Mouse (Mus musculus) lung, embryonic 16.5 days (tissue): Measurements from ENCODE around the gene Zglp1. TPM values are rescaled to one million over a fixed set of nuclear protein-coding genes. Genes with fewer than 3 reads are reported as not detected.

Source experiments
- ATAC-seq: fragments of 200-750 bp; cut with Nextera tagmentation; 2 replicates; pipeline ENCODE4 v1.8.0; 2017; ENCODE audit warnings: low read depth, mild to moderate bottlenecking, moderate library complexity
- H3K27ac ChIP-seq: fragments of 300-500 bp; sonication (generic); 2 replicates; pipeline ENCODE4 v1.5.1; 2014; ENCODE audit warnings: mild to moderate bottlenecking, control low read depth, low read length
- H3K27me3 ChIP-seq: fragments of 300-500 bp; sonication (generic); 2 replicates; pipeline ENCODE4 v1.6.1; 2014; ENCODE audit warnings: low read depth, low read length, mixed read lengths; ENCODE audit not compliant: control insufficient read depth, insufficient read depth
- H3K36me3 ChIP-seq: fragments of 300-500 bp; sonication (generic); 2 replicates; pipeline ENCODE4 v1.6.1; 2014; ENCODE audit warnings: low read length; ENCODE audit not compliant: control insufficient read depth, insufficient read depth
- H3K4me1 ChIP-seq: fragments of 300-500 bp; sonication (generic); replicated peaks from 2 replicates; pipeline ENCODE4 v1.6.1; 2014; ENCODE audit warnings: low read length, mixed read lengths; ENCODE audit not compliant: control insufficient read depth, insufficient read depth
- H3K4me2 ChIP-seq: fragments of 300-500 bp; sonication (generic); 2 replicates; pipeline ENCODE4 v1.6.1; 2014; ENCODE audit warnings: low read depth, low read length, control low read depth
- H3K4me3 ChIP-seq: fragments of 300-500 bp; sonication (generic); 2 replicates; pipeline ENCODE4 v1.5.1; 2014; ENCODE audit warnings: mild to moderate bottlenecking, low read length, control low read depth
- H3K9ac ChIP-seq: fragments of 300-500 bp; sonication (generic); 2 replicates; pipeline ENCODE4 v1.6.1; 2014; ENCODE audit warnings: low read length, control low read depth
- H3K9me3 ChIP-seq: fragments of 300-500 bp; sonication (generic); 2 replicates; pipeline ENCODE4 v1.6.1; 2016; ENCODE audit warnings: low read length; ENCODE audit not compliant: control insufficient read depth
- WGBS: fragments of 180-500 bp; shearing (Covaris S2); extraction: QIAGEN DNeasy Blood & Tissue Kit; methylation state at CpG from one replicate; pipeline ENCODE4 v1.1.7; 2014; 5-methylcytosine and 5-hydroxymethylcytosine counted together
- polyA plus RNA-seq: library from polyadenylated mRNA; unstranded; fragments of >200 nt; fragmentation: Nextera tagmentation; extraction: Ambion mirVana; gene quantifications from 2 replicates; pipeline ENCODE4 v1.2.1, GENCODE M21; 2015

Gene Zglp1
- polyA plus RNA-seq, 1 experiment from 2014 or later, result 1.1 TPM

DNA sequence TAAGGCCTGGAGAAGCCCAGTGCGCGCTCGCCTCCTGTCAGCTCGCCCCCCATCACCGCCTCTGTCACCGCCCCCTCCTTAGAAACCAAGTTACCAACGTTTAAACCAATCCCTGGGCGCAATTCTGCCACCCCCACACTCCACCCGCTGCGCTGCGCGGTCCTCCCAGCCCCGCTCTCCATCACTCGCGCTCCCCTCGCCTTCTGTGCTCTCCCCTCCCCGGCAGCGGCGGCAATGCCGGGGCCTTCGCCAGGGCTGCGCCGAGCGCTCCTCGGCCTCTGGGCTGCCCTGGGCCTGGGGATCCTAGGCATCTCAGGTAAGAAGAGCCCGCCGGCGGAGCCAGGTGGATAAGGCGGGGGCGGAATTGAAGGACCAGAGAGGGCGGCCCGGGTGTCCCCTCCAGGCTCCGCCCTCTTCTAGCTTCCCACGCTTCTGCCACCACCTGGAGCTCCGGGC is 35.0 kb downstream of the Zglp1 start, which contains the start of gene Icam5:
Gene Icam5 (plus strand): TSS at position 178 of the 456 bp plus-strand sequence.
- ATAC-seq, result no peak
- peaks cover 52% of the 10 kb centered on the region for H3K27me3 ChIP-seq
- H3K4me2 ChIP-seq, result peak within 1 kb of the TSS; percentile 99
- H3K4me1 ChIP-seq, result peaks cover 54% of the 10 kb centered on the region
- WGBS, result under 1% methylated on average over 34 of the region's 35 CpGs
- H3K36me3 ChIP-seq, result no peaks in the 10 kb centered on the region
- peak within 1 kb of the TSS; percentile 65 for H3K9ac ChIP-seq
- peak within 1 kb of the TSS; percentile 78 for H3K27ac ChIP-seq
- no peaks in the 10 kb centered on the region for H3K9me3 ChIP-seq
- peak within 1 kb of the TSS; percentile 65 for H3K4me3 ChIP-seq

DNA sequence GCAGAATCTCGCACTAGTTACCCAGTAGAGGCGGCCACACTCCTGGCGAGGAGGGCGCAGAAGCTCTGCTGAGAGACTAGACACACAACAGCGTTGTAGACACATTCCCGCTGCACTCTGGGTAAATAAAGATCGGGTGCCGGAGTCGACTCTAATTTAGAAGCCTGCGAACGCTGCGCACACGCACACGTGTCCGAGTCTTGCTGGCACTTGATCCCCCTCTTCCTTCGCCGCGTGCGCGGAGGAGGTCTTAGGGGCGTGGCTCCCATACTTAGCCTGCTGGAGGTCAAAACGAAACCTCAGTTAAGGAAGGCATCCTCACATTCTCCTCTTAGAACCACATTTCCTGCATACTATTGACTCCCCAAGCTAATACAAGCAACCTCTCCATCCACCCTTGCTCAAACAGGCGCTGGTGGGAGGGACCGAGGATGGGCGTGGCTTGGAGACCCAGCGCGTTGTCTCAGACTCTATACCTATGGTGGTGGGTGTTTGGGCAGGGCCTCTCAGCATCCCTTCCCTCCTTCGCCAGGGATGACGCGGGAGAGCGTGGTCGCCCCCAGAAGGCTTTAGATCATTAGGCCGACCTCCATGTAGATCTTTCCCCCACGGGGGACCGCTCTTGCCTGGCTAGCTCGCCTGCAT is 35.5 kb downstream of the Zglp1 start:
- Histone ChIP-seq H3K4me1 (peaks cover 50% of the 10 kb centered on the region), H3K9ac (peak overlapping the region; percentile 44), H3K36me3 (no peaks in the 10 kb centered on the region), H3K4me2 (peak overlapping the region; percentile 98), H3K27ac (peak overlapping the region; percentile 78), H3K27me3 (peaks cover 47% of the 10 kb centered on the region), H3K9me3 (no peaks in the 10 kb centered on the region), H3K4me3 (peak overlapping the region; percentile 65)
- WGBS, result under 1% methylated on average over 36 of the region's 36 CpGs
- peak; percentile 22; the same call in 1 of the 2 replicates for ATAC-seq

DNA sequence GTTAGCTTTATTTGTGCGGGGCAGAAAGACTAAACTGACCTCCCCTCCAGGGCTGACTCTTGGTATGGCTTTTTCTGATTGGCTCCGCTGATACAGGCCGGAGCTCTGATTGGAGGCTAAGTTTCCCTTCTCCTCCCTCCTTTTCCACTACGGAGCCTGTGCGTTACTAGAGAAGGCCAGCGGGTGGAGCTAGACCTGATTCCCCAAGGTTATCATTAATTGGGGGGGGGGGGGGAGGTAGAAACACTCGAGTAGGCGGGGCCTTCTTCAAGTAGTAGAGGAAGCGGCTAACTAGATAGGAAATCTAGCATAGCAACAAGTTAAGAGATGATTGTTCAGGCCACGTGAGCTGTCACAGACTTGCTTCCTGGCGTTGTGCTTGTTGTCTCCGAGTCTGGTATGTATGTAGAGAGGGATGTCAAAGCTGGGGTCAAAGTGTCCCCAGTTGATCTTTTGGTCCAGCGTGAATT is 36.1 kb downstream of the Zglp1 start:
- Histone ChIP-seq H3K4me3 (peak overlapping the region; percentile 65), H3K36me3 (no peaks in the 10 kb centered on the region), H3K4me1 (peaks cover 48% of the 10 kb centered on the region), H3K9me3 (no peaks in the 10 kb centered on the region), H3K27me3 (peaks cover 41% of the 10 kb centered on the region), H3K4me2 (peak overlapping the region; percentile 98), H3K27ac (peak overlapping the region; percentile 78), H3K9ac (peak overlapping the region; percentile 47)
- 0% methylated on average over 13 of the region's 13 CpGs for WGBS
- ATAC-seq, result peak; percentile 71

DNA sequence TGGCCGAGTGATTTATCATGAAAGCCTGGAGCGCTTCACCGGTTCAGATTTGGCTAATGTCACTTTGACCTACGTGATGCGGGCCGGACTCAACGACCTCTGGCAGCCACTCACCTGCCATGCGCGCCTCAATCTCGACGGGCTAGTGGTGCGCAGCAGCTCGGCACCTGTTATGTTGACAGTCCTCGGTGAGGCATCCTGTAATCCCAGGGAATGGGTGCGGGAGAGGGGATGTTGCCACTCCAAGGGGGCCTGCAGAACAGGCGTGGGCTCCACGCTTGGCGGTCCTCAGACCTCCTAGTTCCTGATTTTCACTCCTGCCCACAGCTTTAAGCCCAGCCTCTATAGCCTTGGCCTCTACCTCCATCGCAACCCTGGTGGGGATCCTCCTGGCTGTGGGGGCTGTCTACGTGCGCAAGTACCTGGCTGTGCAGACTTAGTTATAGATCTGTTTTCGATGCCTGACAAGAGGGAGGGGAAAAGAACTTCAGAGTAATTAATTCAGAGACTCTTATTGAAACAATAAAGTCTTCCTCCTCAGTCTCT is 36.8 kb downstream of the Zglp1 start:
- H3K27ac ChIP-seq, result no peak overlapping the region; the same call in 1 of the 2 replicates
- no peaks in the 10 kb centered on the region for H3K9me3 ChIP-seq
- peaks cover 48% of the 10 kb centered on the region for H3K4me1 ChIP-seq
- H3K4me2 ChIP-seq, result peak overlapping the region; percentile 98
- H3K36me3 ChIP-seq, result no peaks in the 10 kb centered on the region
- H3K4me3 ChIP-seq, result peak overlapping the region; percentile 65
- WGBS, result 24% methylated on average over 22 of the region's 22 CpGs
- no peak for ATAC-seq
- peaks cover 34% of the 10 kb centered on the region for H3K27me3 ChIP-seq
- H3K9ac ChIP-seq, result peak overlapping the region; percentile 63

DNA sequence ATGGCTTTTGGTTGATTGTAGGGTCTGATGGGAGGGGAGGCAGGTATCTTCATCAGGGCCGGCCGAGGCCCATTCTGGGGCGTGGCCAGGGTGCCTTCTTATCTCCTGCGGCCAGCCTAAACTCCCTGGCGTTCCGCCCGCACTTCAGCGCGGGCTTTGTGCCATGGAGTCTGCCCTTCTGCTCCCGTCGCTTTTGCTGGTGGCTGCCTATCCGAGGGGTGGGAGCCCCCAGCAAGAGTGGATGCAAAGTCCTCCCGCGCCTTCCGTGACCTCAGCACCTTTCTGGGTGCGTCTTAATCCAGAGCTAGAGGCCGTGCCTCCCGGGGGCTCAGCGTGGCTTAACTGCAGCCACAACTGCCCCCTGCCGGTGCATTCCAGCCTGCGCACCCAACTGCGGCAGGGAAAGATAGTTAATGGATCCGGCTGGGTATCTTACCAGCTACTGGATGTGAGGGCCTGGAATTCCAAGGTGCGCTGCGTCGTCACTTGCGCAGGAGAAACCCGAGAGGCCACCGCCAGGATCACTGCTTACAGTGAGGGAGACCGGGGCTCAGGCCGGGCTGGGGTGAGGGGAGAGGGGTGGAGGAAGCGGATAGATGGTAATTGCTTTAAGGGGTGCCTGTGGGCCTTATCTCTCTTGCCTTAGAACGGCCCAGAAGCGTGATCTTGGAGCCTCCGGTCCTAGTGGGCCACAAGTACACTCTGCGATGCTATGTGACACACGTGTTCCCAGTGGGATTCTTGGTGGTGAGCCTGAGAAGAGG is 37.4 kb downstream of the Zglp1 start, which contains the start of gene Icam4:
Gene Icam4 (plus strand): TSS at position 83 of the 764 bp plus-strand sequence.
- Histone ChIP-seq H3K4me3 (peak within 1 kb of the TSS; percentile 65), H3K36me3 (no peaks in the 10 kb centered on the region), H3K27me3 (peaks cover 28% of the 10 kb centered on the region), H3K27ac (peak within 1 kb of the TSS; percentile 63), H3K9ac (peak within 1 kb of the TSS; percentile 63), H3K4me1 (peaks cover 48% of the 10 kb centered on the region), H3K9me3 (no peaks in the 10 kb centered on the region), H3K4me2 (peak within 1 kb of the TSS; percentile 98)
- 3% methylated on average over 37 of the region's 37 CpGs for WGBS
- ATAC-seq, result peak; percentile 13; the same call in 1 of the 2 replicates

DNA sequence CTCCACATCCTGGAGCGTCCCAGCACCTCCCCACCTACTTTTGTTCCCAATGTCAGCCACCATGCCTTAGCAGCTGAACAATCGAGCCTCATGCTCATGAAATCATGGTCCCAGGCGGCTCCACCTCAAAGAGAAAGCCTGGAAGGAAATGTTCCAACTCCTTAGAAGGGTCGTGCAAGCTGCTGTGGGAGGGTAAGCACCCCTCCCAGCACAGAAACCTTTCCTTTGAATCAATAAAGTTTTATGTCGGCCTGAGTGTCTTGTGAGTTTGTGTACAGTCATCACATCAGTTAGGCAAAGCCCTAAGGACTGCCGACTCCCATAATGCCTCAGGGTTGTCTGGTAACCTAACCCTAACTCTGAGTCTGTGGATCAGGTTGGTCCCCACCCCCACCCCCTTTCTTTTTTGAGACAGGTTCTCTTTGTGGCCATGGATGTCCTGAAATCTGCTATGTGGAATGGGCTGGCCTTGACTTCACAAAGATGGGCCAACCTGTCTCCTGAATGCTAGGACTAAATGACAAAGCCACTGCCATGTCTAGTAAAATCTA is 38.3 kb downstream of the Zglp1 start:
- Histone ChIP-seq H3K4me3 (no peak overlapping the region), H3K36me3 (no peaks in the 10 kb centered on the region), H3K9ac (peak overlapping the region; percentile 4; the same call in 1 of the 2 replicates), H3K27ac (no peak overlapping the region; the same call in 1 of the 2 replicates), H3K27me3 (peaks cover 21% of the 10 kb centered on the region), H3K4me2 (peak overlapping the region; percentile 98; the same call in 1 of the 2 replicates), H3K9me3 (no peaks in the 10 kb centered on the region), H3K4me1 (peaks cover 48% of the 10 kb centered on the region)
- 63% methylated on average over 6 of the region's 6 CpGs for WGBS
- no peak for ATAC-seq

DNA sequence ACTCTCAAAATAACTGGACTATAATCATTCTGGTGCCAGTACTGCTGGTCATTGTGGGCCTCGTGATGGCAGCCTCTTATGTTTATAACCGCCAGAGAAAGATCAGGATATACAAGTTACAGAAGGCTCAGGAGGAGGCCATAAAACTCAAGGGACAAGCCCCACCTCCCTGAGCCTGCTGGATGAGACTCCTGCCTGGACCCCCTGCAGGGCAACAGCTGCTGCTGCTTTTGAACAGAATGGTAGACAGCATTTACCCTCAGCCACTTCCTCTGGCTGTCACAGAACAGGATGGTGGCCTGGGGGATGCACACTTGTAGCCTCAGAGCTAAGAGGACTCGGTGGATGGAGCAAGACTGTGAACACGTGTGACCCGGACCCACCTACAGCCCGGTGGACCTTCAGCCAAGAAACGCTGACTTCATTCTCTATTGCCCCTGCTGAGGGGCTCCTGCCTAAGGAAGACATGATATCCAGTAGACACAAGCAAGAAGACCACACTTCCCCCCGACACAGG is 39.1 kb downstream of the Zglp1 start:
- WGBS, result 64% methylated on average over 8 of the region's 8 CpGs
- no peak overlapping the region for H3K27ac ChIP-seq
- H3K9ac ChIP-seq, result no peak overlapping the region
- H3K9me3 ChIP-seq, result no peaks in the 10 kb centered on the region
- no peak overlapping the region for H3K4me2 ChIP-seq
- ATAC-seq, result no peak
- no peak overlapping the region for H3K4me3 ChIP-seq
- peaks cover 13% of the 10 kb centered on the region for H3K27me3 ChIP-seq
- H3K4me1 ChIP-seq, result peaks cover 42% of the 10 kb centered on the region
- 0 out of 2 replicates have a peak, but pooled peaks cover 2% of the 10 kb centered on the region for H3K36me3 ChIP-seq

DNA sequence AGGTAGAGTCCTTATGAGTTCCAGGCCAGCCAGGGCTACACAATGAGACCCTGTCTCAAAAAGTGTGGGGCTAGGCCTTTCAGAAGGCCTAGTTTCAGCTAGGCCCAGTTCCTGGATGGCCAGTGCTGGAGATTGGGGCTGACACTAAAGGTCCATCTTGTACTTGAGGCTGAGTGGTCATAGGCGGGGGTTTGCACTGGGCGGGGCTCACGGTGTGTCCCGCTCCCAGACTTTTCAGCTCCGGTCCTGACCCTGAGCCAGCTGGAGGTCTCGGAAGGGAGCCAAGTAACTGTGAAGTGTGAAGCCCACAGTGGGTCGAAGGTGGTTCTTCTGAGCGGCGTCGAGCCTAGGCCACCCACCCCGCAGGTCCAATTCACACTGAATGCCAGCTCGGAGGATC is 40.0 kb downstream of the Zglp1 start:
- 57% methylated on average over 12 of the region's 12 CpGs for WGBS
- no peak for ATAC-seq
- Histone ChIP-seq H3K4me2 (peak overlapping the region; percentile 51), H3K9me3 (no peaks in the 10 kb centered on the region), H3K36me3 (0 out of 2 replicates have a peak, but pooled peaks cover 2% of the 10 kb centered on the region), H3K27ac (peak overlapping the region; percentile 95), H3K27me3 (peaks cover 3% of the 10 kb centered on the region), H3K9ac (peak overlapping the region; percentile 63), H3K4me1 (peaks cover 38% of the 10 kb centered on the region), H3K4me3 (peak overlapping the region; percentile 46)
